Mouse (Mus musculus) lung, postnatal 0 days (tissue): ENCODE data around the gene Kif1c.

ENCODE experiments used
- CTCF ChIP-seq: IDR thresholded peaks from 2 replicates; pipeline ENCODE4 v1.5.1; 2016; ENCODE audit warnings: antibody characterized with exemption, mild to moderate bottlenecking
- EP300 ChIP-seq: IDR thresholded peaks from 2 replicates; pipeline ENCODE4 v1.6.1; 2016; ENCODE audit warnings: antibody characterized with exemption, mild to moderate bottlenecking, control low read depth

- TF ChIP-seq EP300 (no peak), CTCF (no peak)
These were observed 20.7 kb downstream of the Kif1c start for GRCm38 (mm10) chr11:70721072-70721471.
